Mouse (Mus musculus): ENCODE measurements around the gene Ebf1. TPM values are rescaled to one million over a fixed set of nuclear protein-coding genes. Genes with fewer than 3 reads are reported as not detected.

Ebf1 gene
- polyA plus RNA-seq, 1 experiment from 2014 or later = 12.1 TPM

- 39% methylated on average over 18 of the region's 18 CpGs for WGBS
- Histone ChIP-seq H3K36me3 (no peaks in the 10 kb centered on the region), H3K27ac (no peak overlapping the region), H3K9ac (no peak overlapping the region), H3K27me3 (replicated peaks) (no peaks in the 10 kb centered on the region), H3K4me1 (replicated peaks) (peaks cover 2% of the 10 kb centered on the region; the same call in 1 of the 2 replicates), H3K4me3 (replicated peaks) (no peak overlapping the region), H3K9me3 (no peaks in the 10 kb centered on the region), H3K4me2 (replicated peaks) (no peak overlapping the region; the same call in 1 of the 2 replicates)
- ATAC-seq = no peak
These were observed 65.8 kb downstream of the Ebf1 start for GRCm38 (mm10) chr11:44682703-44683539.

GRCm38 (mm10) chr11:44684486-44685076 is 67.5 kb downstream of the Ebf1 start:
- 42% methylated on average over 20 of the region's 20 CpGs for WGBS
- no peak for ATAC-seq
- no peaks in the 10 kb centered on the region for H3K36me3 ChIP-seq
- no peak overlapping the region for H3K9ac ChIP-seq
- 0 out of 2 replicates have a peak overlapping the region, but pooled peaks have one; percentile 17 for H3K27ac ChIP-seq
- peak overlapping the region; percentile 14; the same call in 1 of the 2 replicates for H3K4me2 ChIP-seq (replicated peaks)
- no peak overlapping the region for H3K4me3 ChIP-seq (replicated peaks)
- no peaks in the 10 kb centered on the region for H3K9me3 ChIP-seq
- H3K27me3 ChIP-seq (replicated peaks) = no peaks in the 10 kb centered on the region
- 0 out of 2 replicates have a peak, but pooled peaks cover 2% of the 10 kb centered on the region for H3K4me1 ChIP-seq (replicated peaks)

- WGBS = 35% methylated on average over 3 of the region's 3 CpGs
- Histone ChIP-seq H3K27ac (0 out of 2 replicates have a peak overlapping the region, but pooled peaks have one; percentile 9), H3K9ac (no peak overlapping the region), H3K4me3 (replicated peaks) (no peak overlapping the region), H3K27me3 (replicated peaks) (no peaks in the 10 kb centered on the region), H3K4me1 (replicated peaks) (0 out of 2 replicates have a peak, but pooled peaks cover 2% of the 10 kb centered on the region), H3K9me3 (no peaks in the 10 kb centered on the region), H3K36me3 (no peaks in the 10 kb centered on the region), H3K4me2 (replicated peaks) (no peak overlapping the region)
- ATAC-seq = no peak
These were observed 68.0 kb downstream of the Ebf1 start for GRCm38 (mm10) chr11:44685129-44685528.

GRCm38 (mm10) chr11:44685911-44686361 is 68.8 kb downstream of the Ebf1 start:
- peak overlapping the region; percentile 44 for H3K4me2 ChIP-seq (replicated peaks)
- 0 out of 2 replicates have a peak, but pooled peaks cover 2% of the 10 kb centered on the region for H3K4me1 ChIP-seq (replicated peaks)
- H3K4me3 ChIP-seq (replicated peaks) = 0 out of 2 replicates have a peak overlapping the region, but pooled peaks have one; percentile 2
- H3K9ac ChIP-seq = no peak overlapping the region
- no peak overlapping the region for H3K27ac ChIP-seq
- ATAC-seq = 0 out of 2 replicates have a peak, but pooled peaks have one; percentile 15
- H3K27me3 ChIP-seq (replicated peaks) = no peaks in the 10 kb centered on the region
- WGBS = 26% methylated on average over 21 of the region's 21 CpGs
- H3K36me3 ChIP-seq = no peaks in the 10 kb centered on the region
- H3K9me3 ChIP-seq = no peaks in the 10 kb centered on the region

- no peaks in the 10 kb centered on the region for H3K9me3 ChIP-seq
- no peak overlapping the region for H3K27ac ChIP-seq
- H3K27me3 ChIP-seq (replicated peaks) = no peaks in the 10 kb centered on the region
- H3K4me2 ChIP-seq (replicated peaks) = peak overlapping the region; percentile 44; the same call in 1 of the 2 replicates
- H3K4me3 ChIP-seq (replicated peaks) = no peak overlapping the region
- no peaks in the 10 kb centered on the region for H3K36me3 ChIP-seq
- H3K9ac ChIP-seq = no peak overlapping the region
- WGBS = 70% methylated on average over 12 of the region's 12 CpGs
- H3K4me1 ChIP-seq (replicated peaks) = 0 out of 2 replicates have a peak, but pooled peaks cover 2% of the 10 kb centered on the region
- ATAC-seq = no peak
These were observed 69.3 kb downstream of the Ebf1 start for GRCm38 (mm10) chr11:44686378-44686777.

- ATAC-seq = no peak
- WGBS = 70% methylated on average over 3 of the region's 3 CpGs
- Histone ChIP-seq H3K4me1 (replicated peaks) (no peaks in the 10 kb centered on the region), H3K4me3 (replicated peaks) (no peak overlapping the region), H3K4me2 (replicated peaks) (no peak overlapping the region), H3K27me3 (replicated peaks) (no peaks in the 10 kb centered on the region), H3K9ac (no peak overlapping the region), H3K36me3 (no peaks in the 10 kb centered on the region), H3K9me3 (no peaks in the 10 kb centered on the region), H3K27ac (no peak overlapping the region)
These were observed 71.4 kb downstream of the Ebf1 start for GRCm38 (mm10) chr11:44688542-44688941.

- Histone ChIP-seq H3K9ac (no peak overlapping the region), H3K36me3 (no peaks in the 10 kb centered on the region), H3K9me3 (no peaks in the 10 kb centered on the region), H3K27ac (no peak overlapping the region), H3K4me3 (replicated peaks) (no peak overlapping the region), H3K4me2 (replicated peaks) (no peak overlapping the region), H3K4me1 (replicated peaks) (no peaks in the 10 kb centered on the region), H3K27me3 (replicated peaks) (no peaks in the 10 kb centered on the region)
- WGBS = 81% methylated on average over 7 of the region's 7 CpGs
- no peak for ATAC-seq
These were observed 72.6 kb downstream of the Ebf1 start for GRCm38 (mm10) chr11:44689571-44690264.

GRCm38 (mm10) chr11:44690265-44690572 is 73.1 kb downstream of the Ebf1 start:
- no peak overlapping the region for H3K4me3 ChIP-seq (replicated peaks)
- H3K9me3 ChIP-seq = no peaks in the 10 kb centered on the region
- WGBS = 85% methylated on average over 5 of the region's 5 CpGs
- no peaks in the 10 kb centered on the region for H3K36me3 ChIP-seq
- no peak overlapping the region for H3K4me2 ChIP-seq (replicated peaks)
- no peak for ATAC-seq
- no peaks in the 10 kb centered on the region for H3K4me1 ChIP-seq (replicated peaks)
- H3K27ac ChIP-seq = no peak overlapping the region
- no peak overlapping the region for H3K9ac ChIP-seq
- H3K27me3 ChIP-seq (replicated peaks) = no peaks in the 10 kb centered on the region

- Histone ChIP-seq H3K4me2 (replicated peaks) (no peak overlapping the region), H3K9ac (no peak overlapping the region), H3K27ac (no peak overlapping the region), H3K4me3 (replicated peaks) (no peak overlapping the region), H3K36me3 (no peaks in the 10 kb centered on the region), H3K27me3 (replicated peaks) (no peaks in the 10 kb centered on the region), H3K9me3 (no peaks in the 10 kb centered on the region), H3K4me1 (replicated peaks) (0 out of 2 replicates have a peak, but pooled peaks cover 3% of the 10 kb centered on the region)
- ATAC-seq = no peak
- WGBS = 90% methylated on average over 9 of the region's 9 CpGs
These were observed 78.3 kb downstream of the Ebf1 start for GRCm38 (mm10) chr11:44695416-44695815.

- no peak overlapping the region for H3K27ac ChIP-seq
- H3K9ac ChIP-seq = no peak overlapping the region
- peak overlapping the region; percentile 37; the same call in 1 of the 2 replicates for H3K4me2 ChIP-seq (replicated peaks)
- H3K4me3 ChIP-seq (replicated peaks) = no peak overlapping the region
- WGBS = 15% methylated on average over 16 of the region's 16 CpGs
- ATAC-seq = no peak
- 0 out of 2 replicates have a peak, but pooled peaks cover 5% of the 10 kb centered on the region for H3K4me1 ChIP-seq (replicated peaks)
- H3K27me3 ChIP-seq (replicated peaks) = no peaks in the 10 kb centered on the region
- no peaks in the 10 kb centered on the region for H3K36me3 ChIP-seq
- H3K9me3 ChIP-seq = no peaks in the 10 kb centered on the region
These were observed 79.6 kb downstream of the Ebf1 start for GRCm38 (mm10) chr11:44696539-44697201.

GRCm38 (mm10) chr11:44700181-44700580 is 83.1 kb downstream of the Ebf1 start:
- Histone ChIP-seq H3K4me3 (replicated peaks) (no peak overlapping the region), H3K4me2 (replicated peaks) (no peak overlapping the region)
- ATAC-seq = no peak

More at GRCm38 (mm10) chr11:44700181-44700580, 83.1 kb downstream of the Ebf1 start:
- H3K27ac ChIP-seq = no peak overlapping the region
- no peak overlapping the region for H3K9ac ChIP-seq
- H3K4me1 ChIP-seq (replicated peaks) = 0 out of 2 replicates have a peak, but pooled peaks cover 5% of the 10 kb centered on the region
- WGBS = 56% methylated on average over 4 of the region's 4 CpGs
- no peaks in the 10 kb centered on the region for H3K27me3 ChIP-seq (replicated peaks)
- H3K9me3 ChIP-seq = no peaks in the 10 kb centered on the region
- no peaks in the 10 kb centered on the region for H3K36me3 ChIP-seq

All from intestine, embryonic 15.5 days (tissue).